Mouse (Mus musculus): Measurements from ENCODE around the gene Ptpn14.
"Not testable (repeated sequence)": the region's sequence is repeated elsewhere in the genome, so short reads cannot be mapped to it uniquely, and the experiment has no call there.

The Ptpn14 gene

GRCm38 (mm10) chr1:189727884-189728783, at the start of gene Ptpn14:
Gene Ptpn14 (plus strand): TSS chr1:189728268.
- peak; percentile 91 to 97 for DNase-seq

GRCm38 (mm10) chr1:189679555-189679954, 48.5 kb upstream of the Ptpn14 start:
- no peak for DNase-seq

GRCm38 (mm10) chr1:189684786-189685415, 43.2 kb upstream of the Ptpn14 start:
- DNase-seq: no peak

- no peak for DNase-seq
Observed at GRCm38 (mm10) chr1:189686025-189686424, 42.0 kb upstream of the Ptpn14 start.

- DNase-seq: peak; percentile 97 to 98
Observed at GRCm38 (mm10) chr1:189687654-189688387, 40.2 kb upstream of the Ptpn14 start, which contains the start of gene Cenpf. Gene Cenpf (minus strand): TSS chr1:189688086.

GRCm38 (mm10) chr1:189688388-189688750, 39.7 kb upstream of the Ptpn14 start:
- DNase-seq: no peak

GRCm38 (mm10) chr1:189689050-189689833, 38.8 kb upstream of the Ptpn14 start:
- no peak for DNase-seq

GRCm38 (mm10) chr1:189692442-189692841, 35.6 kb upstream of the Ptpn14 start:
- DNase-seq: not testable (repeated sequence)

GRCm38 (mm10) chr1:189694391-189694790, 33.7 kb upstream of the Ptpn14 start:
- DNase-seq: no peak

- DNase-seq: no peak
Observed at GRCm38 (mm10) chr1:189695321-189695720, 32.7 kb upstream of the Ptpn14 start.

GRCm38 (mm10) chr1:189698416-189698815, 29.7 kb upstream of the Ptpn14 start:
- peak in 1 of 2 experiments; percentile 30 for DNase-seq

GRCm38 (mm10) chr1:189700186-189700585, 27.9 kb upstream of the Ptpn14 start:
- no peak for DNase-seq

- DNase-seq: peak; percentile 56 to 75
Observed at GRCm38 (mm10) chr1:189700990-189701389, 27.1 kb upstream of the Ptpn14 start.

GRCm38 (mm10) chr1:189703156-189703555, 24.9 kb upstream of the Ptpn14 start:
- no peak for DNase-seq

GRCm38 (mm10) chr1:189703591-189703990, 24.5 kb upstream of the Ptpn14 start:
- DNase-seq: no peak

- DNase-seq: no peak
Observed at GRCm38 (mm10) chr1:189706040-189706645, 21.9 kb upstream of the Ptpn14 start.

GRCm38 (mm10) chr1:189707014-189707413, 21.1 kb upstream of the Ptpn14 start:
- no peak for DNase-seq

GRCm38 (mm10) chr1:189707419-189707818, 20.6 kb upstream of the Ptpn14 start:
- no peak for DNase-seq

- no peak for DNase-seq
Observed at GRCm38 (mm10) chr1:189709001-189709400, 19.1 kb upstream of the Ptpn14 start.

- peak; percentile 24 to 36 for DNase-seq
Observed at GRCm38 (mm10) chr1:189715915-189716797, 11.9 kb upstream of the Ptpn14 start.

GRCm38 (mm10) chr1:189717546-189717945, 10.5 kb upstream of the Ptpn14 start:
- no peak for DNase-seq
